Mouse (Mus musculus): Measurements from ENCODE around the gene Wnt10a.
A peak's percentile ranks its signal among the peaks of the same experiment; 100 is the strongest.
"Not testable (repeated sequence)": the region's sequence is repeated elsewhere in the genome, so short reads cannot be mapped to it uniquely, and the experiment has no call there.

The Wnt10a gene

DNA sequence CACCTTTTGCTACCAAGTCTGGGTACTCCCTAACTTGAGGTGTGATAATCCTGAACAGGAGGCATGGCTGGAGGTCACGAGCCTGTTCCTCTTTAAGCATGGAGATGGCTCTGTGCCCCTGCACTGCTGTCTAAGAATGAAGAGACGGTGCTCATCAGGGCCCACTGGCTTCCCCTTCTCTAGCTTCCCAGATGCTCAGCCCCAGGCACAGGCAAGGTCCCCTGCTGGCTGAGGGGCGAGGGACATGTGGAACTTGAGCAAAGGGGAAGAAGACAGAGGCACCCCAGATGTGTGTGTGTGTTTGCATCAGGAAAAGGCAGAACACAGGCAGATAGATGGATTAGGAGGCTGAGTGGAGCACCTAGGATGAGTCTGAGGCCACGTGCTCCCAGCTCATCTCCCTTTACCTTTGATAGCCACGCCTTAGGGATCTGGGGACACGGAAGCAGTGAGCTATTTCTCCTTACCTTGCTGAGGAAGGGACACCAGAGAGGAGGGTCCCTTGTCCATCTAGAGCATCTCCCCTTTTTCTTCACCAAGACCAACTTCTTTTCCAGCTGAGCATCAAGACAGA is 2.6 kb upstream of the Wnt10a start:
- no peak for DNase-seq

DNA sequence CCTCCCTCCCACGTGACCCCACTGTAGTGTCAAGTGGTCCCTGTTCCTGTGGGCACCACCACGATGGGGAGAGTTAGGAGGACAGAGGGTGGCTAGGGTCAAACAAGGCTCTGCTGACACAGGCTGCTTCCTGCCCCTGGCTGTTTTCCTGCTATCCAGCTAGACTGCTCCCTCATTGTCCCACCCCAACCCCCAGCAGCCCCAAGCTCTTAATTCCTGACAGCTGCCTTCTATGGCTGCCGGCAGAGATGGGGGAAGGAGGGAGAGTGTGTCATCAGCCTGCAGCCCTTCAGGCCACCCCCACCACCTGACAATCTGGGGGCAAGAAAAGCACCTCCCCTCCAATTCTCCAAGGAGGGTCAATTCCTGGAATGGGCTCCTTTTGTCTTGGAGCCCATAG is 1.2 kb upstream of the Wnt10a start:
- DNase-seq: no peak

DNA sequence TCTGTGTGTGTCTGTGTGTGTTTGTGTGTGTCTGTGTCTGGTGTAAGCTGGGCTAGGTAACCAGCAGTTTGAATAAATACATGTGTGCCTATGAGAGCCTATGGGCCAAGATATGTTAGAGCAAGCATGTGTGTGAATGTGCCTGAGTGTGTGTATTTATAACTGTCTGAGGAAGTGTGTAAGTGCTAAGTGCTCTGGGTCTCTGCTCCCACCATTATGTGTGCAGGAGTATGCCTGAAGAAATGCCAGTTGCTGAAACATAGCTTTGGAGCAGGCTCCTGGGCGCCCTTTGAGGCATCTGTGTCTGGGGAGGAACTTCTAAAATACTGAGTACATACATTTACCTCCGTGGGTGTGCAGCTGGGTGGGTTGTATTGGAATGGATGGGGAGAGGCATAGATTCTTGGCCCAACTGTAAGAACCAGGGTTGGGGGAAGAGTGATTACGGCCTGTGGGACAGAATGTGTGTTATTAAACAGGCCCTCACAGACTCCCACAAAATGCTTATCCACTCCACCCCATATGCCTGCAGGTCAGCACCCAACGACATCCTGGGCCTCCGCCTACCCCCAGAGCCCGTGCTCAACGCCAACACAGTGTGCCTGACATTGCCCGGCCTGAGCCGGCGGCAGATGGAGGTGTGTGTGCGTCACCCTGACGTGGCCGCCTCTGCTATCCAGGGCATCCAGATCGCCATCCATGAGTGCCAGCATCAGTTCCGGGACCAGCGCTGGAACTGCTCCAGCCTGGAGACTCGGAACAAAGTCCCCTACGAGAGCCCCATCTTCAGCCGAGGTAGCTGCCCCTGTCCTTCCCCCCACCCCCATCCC is 1.7 kb downstream of the Wnt10a start:
- no peak for DNase-seq

DNA sequence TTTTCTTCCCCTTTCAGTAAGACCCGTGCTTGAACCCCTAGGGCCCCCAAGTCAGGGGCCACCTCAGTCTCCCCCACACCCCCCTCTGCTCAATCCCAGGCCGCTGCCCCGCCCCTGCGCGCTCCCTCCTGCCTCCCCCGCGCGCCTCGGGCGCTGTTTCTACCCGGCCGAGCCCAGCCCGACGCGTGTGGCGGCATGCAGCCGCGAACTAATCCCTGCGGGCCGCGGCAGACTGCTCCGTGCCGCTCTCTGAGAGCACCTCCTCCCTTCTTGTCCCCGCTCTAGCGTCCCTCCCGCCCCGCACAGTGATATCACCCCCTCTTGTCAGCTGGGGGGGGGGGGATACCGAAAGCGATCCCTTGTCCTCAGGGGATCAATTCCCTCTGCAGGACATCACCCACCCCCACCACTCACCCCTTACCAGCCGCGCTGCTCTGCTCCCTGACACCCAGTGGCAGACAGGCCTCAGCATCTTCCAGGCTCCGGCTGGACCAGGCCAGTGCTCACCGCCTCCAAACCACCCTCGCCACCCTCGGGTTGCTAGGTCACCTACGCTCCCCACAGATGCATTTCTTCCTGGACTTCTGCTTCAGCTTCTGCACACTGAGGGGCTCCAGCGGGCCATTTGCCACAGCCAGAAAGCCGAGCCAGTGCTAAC is 3.3 kb downstream of the Wnt10a start:
- no peak for DNase-seq

DNA sequence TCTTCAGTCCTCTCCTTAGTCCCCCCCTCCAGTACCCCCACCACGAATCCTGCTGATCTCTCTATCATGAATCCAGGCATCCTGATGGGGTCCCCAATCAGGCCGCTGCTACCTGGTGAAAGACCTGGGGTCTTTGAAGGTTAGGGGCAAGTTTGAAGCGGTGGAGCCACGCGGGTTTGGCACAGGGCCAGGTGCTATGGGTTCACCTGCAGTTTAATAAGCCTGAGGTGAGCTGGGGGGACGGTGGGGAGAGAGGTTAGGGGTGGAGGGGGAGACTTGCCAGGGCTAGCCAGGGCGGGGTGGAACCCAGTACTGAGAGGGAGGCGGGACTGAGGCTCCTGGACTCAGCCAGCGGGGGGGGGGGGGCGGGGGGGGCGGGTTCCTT is 3.8 kb downstream of the Wnt10a start:
- no peak for DNase-seq

DNA sequence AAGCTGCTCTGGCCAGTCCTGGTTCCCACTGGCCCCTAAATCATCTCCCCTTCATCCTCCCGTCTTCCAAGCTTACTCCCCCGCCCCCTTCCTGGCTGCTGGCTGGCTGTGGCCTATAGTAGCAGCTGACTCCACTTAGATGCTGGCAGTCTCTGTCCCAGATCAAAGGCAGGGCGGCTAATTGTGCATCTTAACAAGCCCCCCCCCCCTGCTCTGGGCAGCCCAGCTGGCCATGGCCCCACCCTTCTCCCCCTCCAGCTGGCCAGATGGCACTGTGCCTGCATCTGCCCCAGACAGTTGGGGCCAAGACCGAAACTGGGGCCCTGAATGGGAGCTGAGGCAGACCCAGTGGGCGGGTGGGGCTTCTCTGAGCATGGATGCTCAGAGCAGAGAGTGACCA is 6.1 kb downstream of the Wnt10a start:
- DNase-seq: no peak

DNA sequence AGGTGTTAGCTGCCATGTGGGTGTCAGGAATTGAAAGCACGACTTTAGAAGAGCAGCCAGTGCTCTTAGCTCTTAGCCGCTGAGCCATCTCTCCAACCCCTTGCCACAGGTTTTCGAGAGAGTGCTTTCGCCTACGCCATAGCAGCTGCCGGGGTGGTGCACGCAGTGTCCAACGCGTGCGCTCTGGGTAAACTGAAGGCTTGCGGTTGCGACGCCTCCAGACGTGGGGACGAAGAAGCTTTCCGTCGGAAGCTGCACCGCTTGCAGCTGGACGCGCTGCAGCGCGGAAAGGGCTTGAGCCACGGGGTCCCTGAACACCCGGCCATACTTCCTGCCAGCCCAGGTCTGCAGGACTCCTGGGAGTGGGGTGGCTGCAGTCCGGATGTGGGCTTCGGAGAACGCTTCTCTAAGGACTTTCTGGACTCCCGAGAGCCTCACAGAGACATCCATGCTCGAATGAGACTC is 9.1 kb downstream of the Wnt10a start:
- peak in 1 of 2 experiments; percentile 32 for DNase-seq

DNA sequence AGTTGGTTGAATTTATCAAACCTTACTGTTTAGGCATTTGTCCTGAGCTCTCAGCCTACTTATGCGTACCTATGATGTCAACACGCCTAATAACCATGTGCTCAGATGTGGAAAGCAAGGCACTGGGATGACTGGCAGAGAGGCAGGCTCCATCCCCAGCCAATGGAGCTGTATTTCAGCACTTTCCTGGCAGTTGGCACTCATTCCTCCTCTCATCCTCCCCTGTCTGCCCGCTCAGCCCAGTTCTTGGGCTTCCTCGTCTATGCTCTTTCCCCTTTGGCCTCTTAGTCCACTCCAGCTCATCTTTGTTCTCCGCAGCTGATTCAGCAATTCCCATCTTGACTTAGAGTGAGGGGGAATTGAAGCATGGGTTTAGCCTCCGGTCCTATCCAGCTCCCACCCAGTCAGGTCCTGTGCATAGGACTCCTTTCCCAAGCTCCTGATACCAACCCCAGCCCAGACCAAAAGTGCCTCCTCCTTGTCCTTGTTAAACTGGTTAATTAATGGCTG is 10.4 kb downstream of the Wnt10a start:
- DNase-seq: no peak

DNA sequence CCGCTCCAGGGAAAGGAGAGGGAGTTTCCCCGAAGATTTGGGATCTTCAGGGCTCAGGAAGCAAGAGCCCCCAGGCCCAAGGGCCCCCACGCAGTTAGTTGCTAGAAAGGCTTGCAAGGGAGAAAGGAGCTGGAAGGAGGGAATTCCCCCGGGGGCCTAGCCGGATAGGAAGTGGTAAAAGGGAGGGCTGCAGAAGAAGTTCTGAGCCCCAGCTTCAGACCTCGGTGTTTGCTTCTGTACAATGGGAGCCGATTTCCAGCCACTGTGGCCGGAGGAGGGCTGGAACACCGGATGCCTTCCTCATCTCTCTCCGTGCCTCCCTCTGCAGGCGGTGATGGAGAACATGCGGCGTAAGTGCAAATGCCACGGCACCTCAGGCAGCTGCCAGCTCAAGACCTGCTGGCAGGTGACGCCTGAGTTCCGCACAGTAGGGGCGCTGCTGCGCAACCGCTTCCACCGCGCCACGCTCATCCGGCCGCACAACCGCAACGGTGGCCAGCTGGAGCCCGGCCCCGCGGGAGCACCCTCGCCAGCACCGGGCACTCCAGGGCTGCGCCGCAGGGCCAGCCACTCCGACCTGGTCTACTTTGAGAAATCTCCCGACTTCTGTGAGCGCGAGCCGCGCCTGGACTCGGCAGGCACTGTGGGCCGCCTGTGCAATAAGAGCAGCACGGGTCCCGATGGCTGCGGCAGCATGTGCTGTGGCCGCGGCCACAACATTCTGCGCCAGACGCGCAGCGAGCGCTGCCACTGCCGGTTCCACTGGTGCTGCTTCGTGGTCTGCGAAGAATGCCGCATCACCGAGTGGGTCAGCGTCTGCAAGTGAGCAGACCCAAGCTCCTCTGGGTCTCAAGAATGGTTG is 11.7 kb downstream of the Wnt10a start:
- peak; percentile 81 to 85 for DNase-seq

DNA sequence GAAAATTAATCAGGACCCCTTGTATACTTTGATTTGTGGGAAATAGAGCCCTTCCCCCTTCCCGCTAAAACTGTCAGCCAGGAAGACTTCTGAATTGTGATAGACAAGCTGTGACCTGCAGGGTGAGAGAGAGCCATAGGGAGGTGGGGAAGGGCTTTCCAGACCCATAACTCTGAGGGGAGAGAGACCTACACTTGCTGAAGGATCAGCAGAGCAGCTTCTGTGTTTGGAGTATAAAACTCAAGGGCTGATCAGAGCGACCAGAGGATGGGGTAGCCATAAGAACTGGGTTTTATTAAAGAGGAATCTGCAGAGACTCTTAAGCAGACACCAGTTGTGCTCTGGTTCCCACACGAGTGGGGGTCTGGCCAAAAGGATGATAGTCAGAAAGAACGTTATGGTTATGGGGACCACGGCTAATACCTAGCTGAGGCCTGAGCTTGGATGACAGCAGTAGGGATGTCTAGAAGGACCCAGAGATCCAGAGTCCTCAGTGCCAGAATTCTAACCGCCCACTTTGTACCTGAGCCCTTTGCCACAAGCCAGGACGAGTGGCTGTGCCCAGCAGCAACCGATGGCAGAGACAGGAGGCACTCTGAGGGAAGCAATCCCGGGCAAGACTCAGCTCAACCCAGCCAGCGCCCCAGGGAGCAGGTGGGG is 13.0 kb downstream of the Wnt10a start:
- no peak for DNase-seq

DNA sequence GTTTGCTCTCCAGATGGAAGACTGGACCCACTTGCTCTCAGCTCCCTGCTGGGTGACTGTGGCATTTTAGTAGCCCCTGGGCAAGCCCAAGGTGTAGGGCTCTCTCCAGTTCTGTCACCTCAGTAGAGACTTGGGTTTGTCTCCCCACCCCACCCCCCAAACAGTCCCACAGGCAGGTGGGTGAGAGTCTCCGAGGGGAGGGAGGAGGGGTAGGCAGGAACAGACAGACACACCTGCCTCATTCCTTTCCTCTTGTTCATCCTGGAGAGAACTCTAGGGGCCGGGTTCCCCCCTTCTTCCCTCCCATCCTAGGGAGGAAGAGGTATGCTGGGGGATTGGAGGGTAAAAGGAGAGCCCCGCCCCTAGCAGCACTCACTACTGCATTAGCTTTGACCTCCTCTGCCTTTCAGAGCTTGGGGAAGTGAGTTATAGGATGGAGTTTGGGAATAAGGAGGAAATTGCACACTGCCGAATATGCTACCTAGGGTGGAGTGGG is 14.1 kb downstream of the Wnt10a start:
- DNase-seq: no peak

DNA sequence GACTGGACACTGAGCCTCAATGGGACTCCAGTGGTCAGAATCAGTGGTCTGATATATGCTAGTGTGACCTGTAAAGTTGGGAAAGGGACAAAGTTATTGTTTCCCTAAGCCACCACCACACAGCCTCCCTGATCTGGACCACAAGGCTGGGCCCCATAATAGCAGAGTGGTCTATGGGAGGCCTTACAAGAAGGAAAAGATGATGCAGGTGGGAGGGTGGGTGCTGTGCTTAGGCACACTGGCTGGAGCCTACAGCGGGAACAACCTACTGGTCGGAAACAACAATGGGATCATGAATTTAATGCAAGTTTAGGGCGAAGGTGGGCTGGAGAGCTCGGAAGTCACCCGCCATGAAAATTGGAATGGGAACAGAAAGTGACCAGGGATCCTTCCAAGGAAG is 14.5 kb downstream of the Wnt10a start:
- DNase-seq: no peak

DNA sequence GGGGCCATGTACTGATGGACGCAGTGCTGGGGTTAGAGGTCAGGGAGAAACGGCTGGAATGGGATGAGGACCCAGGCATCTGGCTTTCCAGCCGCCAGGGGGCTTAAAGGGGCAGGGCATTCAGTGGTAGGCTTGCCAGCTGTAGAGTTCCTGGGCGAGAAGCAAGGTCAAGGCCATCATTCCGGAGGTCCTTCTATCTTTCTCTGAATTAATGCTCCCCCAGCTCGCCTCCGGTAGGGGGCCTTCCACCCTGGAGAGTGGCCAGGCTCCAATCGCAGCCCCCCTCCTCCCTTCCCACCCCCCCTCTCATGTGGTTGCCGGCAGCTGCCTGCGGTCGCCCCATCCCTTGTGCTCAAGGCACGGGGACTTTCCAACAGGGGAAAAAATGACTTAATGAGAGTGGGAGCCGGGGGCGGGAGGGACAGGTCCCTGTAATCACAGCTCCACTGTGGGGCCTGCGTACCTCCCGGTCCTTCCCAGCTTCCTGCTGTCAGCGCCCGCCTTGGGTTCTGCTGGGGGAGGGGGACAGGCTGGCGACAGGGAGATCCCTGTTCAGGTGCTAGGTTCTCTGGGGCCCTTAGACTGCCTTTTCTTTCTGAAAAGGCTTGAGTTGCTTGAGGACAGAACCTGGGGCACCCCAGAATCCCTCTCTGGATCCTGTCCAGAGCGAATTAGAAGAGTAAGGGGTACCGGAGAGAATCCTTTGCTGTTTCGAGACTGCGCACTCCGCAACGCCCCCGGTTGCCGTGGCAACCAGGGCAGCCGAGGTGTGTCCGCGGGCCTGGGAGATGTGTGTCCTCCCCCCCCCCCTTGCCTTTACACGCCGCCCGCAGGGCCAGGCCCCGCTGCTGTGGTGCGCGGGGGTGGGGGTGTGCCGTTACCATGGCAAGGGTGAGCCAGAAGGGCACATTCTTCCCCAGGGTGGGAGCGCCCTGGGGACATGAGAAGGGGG is 15.3 kb downstream of the Wnt10a start:
- peak in 1 of 2 experiments; percentile 57 for DNase-seq

DNA sequence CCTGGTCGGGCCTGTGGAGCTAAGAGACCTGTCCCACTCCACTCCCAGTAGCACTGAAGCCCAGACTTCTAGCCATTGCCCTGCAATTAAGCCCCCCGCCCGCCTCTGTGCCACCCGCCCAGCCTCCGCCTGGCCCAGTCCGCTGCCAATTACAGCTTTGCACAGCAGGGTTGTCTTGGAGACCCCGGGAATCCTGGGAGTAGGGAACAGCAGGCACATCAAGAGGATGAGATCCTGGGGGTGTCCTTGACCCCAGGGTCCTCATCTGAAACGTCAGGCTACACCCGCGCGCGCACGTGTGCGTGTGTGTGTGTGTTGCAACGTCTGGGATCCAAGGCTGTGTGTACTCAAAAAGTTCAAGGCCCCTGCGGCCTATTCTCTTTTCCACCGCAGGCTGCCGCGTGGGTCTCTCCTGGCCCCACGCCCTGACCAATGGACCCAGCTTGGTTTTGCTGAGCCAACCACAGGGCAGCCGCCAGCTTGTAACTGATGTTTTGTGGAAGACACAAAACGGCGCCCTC is 16.3 kb downstream of the Wnt10a start:
- DNase-seq: no peak

DNA sequence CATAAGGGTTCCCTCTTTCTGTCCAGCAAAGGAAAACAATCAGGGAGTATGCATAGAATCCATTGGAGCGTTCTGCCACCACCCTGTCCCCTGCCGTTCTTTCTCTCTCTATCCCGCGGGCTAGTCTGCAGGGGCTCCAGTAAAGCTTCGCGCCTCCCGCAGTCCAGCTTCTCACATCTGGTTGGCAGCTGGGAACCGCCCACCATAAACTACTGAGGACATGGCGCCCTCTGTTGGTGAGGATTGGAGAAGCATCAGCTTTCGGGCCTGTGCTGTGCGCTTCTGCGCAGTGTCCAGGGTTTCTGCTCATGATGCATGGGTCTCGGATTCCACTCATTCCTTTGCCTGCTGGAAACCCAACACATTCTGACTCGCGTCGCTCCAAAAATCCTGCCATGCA is 16.8 kb downstream of the Wnt10a start:
- DNase-seq: peak; percentile 80 to 85

DNA sequence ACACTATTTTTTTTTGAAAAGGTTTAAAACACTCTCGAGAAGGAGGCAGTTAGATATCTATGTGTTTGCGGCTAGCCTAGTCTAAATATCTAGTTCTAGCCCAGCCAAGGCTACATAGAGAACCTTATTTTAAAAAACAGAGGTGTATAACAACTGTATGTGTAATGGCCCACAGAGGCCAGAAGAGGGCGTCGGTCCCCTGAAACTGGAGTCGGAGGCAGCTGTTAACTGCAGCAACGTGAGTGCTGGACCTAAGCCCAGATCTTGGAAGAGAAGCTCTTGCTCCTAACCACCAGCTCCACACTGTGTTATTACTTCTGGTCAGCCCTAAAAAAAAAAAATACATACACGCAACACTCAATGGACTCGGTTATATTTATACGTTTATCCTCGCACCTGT is 17.7 kb downstream of the Wnt10a start:
- no peak for DNase-seq

DNA sequence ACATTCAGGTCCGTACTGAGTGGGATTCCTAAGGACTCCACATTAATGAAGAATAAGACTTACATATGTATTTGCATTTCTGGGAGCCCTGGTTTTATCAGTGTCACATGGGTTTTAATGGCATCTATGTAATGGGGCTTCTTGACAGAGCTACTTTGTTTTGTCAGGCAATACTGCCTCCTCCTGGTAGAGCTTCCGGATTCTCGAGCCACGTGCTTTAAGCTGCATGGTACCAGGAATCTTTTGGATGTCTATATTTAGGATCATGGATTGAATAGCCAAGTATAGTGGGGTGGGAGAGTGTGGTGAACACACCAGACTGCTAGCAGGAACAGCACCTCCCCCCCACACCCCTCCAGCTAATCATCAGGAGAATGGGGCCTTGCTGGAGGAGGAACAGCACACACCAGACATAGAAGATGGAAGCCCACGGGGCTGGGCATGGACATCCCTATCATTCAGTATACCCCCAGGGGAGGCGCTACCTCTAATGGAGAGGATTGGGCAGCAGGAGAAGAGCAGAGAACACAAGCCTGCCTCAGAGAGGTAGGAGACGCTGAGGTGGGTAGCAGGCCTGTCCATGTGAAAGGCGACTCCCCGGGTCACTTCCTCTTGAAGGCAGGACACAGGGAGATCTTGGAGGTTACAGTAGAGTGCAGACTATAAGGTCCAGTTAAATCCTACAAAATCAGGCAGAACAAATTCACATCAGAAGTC is 23.8 kb downstream of the Wnt10a start:
- DNase-seq: no peak

DNA sequence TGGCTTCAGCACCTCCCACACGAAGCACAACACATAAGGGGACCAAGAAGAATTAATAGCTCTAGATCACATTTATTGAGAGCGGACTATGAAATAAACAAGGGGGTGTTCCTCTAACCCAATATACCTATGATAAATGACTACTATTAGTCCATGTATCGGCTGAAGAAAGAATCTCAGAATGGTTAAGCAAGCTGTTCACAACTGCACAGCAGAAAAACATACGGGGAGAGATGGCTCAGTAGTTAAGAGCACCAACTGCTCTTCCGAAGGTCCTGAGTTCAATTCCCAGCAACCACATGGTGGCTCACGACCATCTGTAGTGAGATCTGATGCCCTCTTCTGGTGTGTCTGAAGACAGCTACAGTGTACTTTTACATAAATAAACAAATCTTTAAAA is 24.6 kb downstream of the Wnt10a start:
- DNase-seq: not testable (repeated sequence)

DNA sequence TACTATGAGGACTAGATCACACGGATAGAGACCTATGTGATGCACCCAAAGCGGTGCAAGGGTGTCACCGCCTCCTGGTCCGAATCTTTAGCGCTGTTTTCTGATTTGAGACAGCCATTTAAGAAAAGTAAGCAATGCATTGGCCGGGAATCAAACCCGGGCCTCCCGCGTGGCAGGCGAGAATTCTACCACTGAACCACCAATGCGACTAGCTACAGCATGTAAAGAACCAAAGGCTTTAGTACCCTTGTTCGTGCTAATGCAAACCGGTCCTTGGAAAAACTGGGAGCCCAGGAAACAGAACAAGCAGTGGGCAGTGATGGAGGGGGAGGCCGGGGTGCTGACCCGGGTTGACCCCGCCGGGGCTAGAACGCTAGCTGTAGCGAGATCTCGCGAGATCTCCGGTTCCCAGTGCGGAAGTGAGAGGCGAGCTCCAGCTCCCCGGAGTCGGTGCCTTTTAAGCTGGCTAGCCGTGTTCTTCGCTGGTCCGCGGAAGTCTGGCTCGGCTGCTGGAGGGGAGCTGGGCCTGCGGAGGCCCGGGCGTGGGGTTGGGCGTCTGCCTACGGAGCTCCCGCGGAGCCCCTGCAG is 25.4 kb downstream of the Wnt10a start:
- peak; percentile 88 to 92 for DNase-seq

DNA sequence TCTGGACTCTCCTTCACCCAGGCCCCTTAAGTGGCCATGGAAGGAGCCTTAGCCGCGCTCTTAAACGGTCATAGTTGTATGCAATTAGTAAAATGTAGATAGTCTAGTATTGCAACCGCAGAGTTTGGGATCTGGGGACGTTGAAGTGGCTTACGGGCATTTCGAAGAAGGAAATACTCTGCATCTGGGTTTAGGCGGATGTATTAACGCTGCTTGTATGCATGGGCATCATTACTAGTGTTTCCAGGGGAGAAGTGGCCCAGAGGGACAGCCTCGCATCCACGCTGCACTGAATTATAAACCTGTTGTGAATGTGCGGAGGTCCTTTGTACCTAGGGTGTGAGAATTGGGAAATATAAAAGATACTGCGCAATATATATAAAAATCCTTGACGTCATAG is 25.9 kb downstream of the Wnt10a start:
- no peak for DNase-seq
